Mouse (Mus musculus): ENCODE measurements around the gene Actr1b.
"Not testable (repeated sequence)": the region's sequence is repeated elsewhere in the genome, so short reads cannot be mapped to it uniquely, and the experiment has no call there.

Gene Actr1b

DNA sequence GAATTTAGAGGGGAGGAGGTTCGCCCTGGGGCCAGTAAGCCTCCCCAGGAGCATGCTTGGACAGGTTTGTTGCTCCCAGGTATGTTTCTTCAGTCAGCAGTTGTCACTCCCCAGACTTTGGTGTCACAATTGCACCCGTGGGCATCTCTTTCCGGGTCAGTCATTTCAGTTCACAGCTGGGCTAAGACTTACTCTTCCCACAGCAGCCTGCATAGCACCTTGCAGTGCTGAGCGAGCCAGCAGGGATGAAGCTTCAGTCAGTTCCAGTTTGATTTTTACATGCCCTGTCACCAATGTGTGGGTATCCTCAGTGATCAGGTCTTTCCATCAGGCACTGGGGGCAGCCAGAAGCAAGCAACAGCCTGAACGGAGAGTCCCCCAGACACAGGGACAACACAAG, 17.2 kb downstream of the Actr1b start:
- DNase-seq (ENCODE audit: low spot score): no peak

DNA sequence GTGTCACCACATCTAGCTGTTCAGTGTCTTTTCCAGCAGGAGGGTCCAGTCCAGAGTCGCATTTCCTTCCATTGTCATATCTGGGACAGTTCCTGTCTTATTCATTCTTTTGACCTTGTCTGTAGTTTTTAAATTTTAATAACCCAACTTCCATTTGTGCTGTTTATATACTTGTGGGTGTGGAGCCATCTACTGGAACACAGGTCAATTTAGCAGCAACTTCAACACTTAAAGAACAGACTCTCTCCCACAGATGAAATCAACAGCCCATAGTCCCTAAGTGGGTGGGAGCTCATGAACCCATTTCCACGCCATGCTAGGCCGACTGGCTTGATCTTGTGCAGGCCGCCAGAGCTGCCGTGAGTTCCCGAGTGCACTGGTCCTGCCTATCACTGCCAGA, 17.8 kb downstream of the Actr1b start:
- no peak for DNase-seq (ENCODE audit: low spot score)

DNA sequence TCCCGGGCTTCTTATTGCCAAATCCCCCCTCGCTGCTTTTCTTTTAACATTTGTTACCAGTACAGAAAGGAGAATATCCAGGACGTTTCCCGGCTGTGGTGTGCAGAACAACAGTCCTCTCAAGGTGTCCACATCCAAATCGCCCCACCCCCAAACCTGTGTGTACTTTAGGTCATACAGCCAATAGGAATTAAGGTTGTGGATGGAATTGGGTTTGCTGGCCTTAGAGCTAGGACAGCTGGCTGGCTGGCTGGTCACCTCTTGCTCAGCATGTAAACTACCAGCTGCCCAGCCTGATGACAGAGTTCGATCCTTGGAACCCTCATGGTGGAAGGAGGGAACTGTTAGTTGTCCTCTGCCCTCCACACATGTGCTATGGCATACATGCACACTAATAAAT, 19.4 kb downstream of the Actr1b start:
- no peak for DNase-seq (ENCODE audit: low spot score)

DNA sequence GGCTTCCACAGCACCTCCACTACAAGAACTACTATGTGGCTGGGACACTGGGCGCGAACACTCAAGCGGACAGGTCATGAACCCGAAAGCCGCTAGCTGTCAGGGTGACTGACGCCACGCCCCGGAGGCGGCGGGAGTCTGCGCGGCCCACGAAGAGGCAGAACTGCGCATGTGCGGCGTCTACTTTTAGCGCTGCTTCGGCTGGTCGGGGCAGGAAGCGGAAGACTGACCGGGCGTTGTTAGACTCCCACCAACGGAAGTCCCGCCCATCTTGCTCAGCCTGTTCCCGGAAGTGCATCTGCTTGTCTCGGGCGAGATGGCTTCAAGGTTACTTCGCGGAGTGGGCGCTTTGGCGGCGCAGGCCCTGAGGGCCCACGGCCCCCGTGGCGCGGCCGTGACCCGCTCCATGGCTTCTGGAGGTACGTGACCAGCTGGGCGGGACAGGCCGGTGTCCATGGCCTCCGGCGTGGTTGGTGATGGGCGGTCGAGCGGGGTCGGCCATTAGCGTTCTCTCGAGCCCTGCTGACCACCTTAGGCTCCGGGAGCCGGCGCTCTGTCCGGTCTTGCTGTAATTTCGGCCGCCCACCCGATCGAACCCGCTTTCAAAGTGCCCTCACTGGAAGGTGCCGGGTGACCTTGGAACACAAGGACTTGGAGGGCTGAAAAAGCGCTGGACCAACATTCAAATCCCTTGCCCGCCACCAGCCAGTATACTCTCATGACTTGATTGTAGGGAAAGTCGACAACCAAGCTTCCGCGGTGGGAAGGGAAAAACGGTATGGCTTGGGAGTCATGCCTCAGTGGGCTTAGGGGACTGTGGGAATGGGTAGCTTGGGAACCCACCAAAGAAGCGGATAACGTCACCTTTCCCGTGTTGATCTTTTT, 22.7 kb downstream of the Actr1b start, which contains the start of gene Cox5b:
TSS of gene Cox5b (plus strand) at position 179 of the 885 bp plus-strand sequence.
- DNase-seq (ENCODE audit: low spot score): peak; percentile 99

DNA sequence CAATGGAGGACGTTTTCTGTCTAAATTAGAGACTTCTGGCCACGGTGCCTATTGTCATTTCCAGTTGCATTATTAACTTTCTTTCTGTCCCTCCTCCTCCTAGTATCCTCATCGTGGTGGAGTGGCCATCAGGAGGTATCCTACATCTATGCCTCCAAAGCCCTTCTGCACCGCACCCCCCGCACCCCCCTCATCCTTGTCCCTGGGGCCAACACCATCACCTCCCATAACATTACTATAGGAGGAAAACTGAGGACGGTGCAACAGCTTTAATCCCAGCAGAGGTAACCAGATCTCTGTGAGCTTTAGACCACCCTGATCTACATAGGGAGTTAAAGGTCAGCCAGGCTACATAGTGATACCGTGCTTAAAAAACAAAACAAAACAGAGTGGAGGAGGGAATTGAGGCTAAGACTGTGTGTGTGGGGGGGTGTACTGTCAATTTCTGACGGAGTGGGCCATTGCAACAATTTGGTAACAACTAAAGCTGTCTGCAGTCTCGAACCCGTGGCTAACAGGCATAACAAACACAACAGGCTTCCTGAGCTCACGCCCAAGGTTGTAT, 23.5 kb downstream of the Actr1b start:
- no peak for DNase-seq (ENCODE audit: low spot score)

DNA sequence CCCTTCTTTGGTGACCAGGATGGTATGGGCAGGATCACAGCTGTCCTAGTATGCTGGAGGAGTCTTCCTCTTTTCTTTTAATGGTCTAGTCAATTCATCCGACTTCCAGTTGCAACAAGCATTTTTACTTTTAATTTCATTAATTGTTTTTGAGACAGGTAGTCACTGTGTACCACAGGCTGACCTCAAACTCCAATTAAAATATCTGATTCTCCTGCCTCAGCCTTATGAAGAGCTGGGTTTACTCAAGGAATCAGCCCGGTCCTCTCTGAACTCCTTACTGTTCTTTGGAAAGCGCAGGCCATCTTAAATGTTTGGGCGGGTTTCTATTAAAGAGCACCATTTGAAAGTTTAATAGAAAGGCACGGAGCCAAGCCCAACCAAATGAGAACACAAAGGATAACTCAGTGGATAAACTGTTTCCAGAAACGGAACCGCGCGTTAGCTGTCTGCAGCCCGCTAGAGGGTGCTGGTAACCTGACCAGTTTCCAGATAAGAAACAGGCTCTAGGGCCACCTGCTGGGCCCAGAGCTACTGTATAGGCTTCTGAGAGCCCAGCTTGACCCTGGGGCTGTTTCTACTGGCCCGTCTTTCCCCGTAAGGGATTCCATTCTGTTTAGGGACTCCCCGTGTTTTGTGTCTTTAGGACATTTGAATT, 30.3 kb downstream of the Actr1b start:
- DNase-seq (ENCODE audit: low spot score): peak; percentile 58

DNA sequence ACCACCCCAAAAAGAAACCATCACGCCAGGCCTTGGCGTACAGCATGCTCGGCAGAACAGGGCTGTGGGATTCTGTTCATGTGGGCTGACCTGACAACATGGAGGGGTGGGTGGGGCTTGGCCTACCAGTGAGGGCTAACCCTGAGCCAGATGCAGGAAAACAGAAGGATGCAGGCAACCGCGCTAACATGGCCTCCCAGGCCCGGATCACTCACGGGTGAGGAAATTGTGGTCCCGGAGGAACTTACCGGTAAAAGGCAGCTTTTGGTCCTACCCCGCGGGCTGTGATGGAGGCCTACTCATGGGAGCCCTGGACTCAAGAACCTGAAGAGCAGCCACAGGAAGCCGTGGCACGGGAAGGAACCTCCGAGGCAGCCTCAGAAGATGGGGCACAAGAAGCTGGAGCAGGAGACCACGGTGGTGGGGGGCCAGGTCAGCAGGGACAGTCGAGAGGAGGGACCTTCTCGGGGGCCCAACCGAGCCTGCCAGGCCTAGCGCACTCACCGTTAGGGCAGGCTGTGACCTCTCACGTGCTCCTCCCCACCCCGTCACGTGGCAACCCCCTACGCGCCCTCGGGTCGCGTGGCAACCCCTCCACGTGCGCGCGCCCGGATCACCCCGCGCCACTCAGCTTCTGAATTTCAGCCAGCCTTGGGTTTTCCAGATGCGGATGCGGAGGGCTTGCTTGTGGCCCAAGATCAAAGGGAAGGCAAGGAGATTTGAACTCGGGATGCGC, 31.4 kb downstream of the Actr1b start, which contains the start of gene Fam178b:
TSS of gene Fam178b (minus strand) at position 564 of the 736 bp plus-strand sequence.
- no peak for DNase-seq (ENCODE audit: low spot score)

DNA sequence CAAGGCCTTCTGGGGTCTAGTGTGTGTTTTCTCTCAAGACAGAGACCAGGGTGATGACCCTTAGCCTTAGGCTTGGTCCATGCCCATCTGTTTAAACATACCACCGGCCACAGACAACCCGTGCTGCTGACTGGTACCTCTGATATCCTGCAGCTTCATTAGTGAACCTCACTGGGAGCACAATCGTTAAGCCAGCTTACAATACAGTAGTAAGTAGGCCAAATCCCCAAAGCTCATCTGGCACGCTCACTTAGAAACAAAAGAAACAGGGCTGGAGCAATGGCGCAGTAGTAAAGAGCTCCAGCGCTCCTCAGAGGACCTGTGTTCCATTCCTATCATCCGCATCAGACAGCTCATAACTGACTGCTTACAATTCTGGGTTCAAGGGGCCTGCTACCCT, 33.3 kb downstream of the Actr1b start:
- DNase-seq (ENCODE audit: low spot score): no peak

DNA sequence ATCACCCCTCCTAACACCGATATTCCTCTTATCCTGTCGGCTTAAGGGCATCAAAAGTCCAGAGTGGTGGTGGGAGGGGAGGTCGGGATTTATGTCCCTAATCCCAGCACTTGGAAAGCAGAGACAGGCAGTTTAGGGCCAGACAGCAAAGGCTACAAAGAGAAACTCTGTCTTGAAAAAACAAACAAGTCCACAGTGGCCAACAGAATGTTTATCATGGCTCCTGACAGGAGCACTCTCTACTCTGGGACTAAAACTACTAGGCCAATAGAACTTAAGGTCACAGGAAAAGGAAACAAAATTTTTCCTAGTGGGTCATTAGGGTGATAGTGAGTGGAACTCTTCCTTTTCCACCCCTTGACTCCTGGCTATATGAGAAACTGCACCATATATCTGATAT, 39.3 kb downstream of the Actr1b start:
- DNase-seq (ENCODE audit: low spot score): no peak

DNA sequence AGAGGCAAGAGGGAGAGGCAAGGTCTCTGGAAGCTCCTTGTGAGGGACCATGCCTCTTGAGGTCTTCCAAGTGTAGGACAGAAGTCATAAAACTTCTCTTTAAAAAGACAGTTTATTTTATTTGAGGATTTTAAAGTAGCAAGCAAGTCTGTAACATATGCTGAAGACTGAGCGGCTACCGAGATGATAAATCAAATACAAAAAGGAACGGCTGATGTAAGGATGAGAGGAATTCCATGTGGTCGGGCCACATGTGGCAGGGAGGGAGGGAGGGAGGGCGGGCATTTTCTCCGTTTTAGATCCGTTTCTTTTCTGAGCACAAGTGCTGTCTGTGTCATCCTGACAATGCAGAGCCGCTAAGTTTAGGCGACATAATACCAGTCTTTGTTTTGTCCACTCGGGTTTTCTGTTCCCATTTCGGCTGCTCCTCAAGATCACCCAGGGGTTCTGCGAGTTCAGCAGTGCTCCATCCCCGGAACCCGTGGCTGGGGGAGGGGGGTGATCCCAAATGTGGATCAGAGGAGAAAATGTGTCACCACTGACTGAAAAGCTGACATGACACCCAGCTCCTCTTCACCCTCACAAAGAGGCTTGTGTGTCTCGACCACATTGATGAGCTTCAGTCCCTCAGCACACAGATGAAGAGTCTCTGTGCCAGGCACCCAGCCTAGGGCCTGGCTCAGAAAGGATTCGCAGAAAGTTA, 41.4 kb downstream of the Actr1b start:
- no peak for DNase-seq (ENCODE audit: low spot score)

DNA sequence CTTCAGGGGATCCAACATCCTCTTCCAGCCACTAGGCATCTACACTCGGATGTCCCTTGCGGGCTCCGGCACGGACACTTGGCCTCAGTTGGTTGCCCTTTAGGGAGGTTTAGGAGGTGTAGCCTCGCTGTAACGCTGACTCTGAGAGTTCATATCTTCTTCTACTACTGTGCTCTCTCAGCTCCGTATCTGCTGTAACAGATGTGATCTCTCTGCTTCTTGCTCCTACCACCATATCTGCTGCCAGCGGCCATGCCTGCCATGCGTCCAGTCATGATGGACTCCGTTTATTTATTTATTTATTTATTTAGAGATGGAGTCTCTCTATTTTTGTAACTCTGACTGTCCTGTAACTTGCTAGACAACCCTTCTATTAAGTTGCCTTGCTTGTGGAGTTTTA, 43.0 kb downstream of the Actr1b start:
- no peak for DNase-seq (ENCODE audit: low spot score)

DNA sequence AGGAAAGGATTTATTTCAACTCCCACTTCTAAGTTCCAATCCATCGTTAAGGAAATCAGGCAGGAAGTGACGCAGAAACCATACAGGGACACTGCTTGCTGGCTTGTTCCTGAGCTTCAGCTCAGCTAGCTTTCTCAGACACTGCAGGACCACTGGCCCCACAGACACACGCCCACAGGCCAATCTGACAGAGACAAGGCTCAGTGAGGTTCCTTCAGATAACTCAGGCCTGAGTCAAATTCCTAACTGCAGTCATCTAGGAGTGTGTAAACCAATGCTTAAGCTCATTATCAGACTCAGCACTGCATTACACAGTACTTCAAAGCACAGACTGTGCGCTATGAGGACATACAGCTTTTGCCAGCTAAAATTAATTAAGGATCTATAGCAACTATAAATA, 44.0 kb downstream of the Actr1b start:
- peak; percentile 64 for DNase-seq (ENCODE audit: low spot score)

DNA sequence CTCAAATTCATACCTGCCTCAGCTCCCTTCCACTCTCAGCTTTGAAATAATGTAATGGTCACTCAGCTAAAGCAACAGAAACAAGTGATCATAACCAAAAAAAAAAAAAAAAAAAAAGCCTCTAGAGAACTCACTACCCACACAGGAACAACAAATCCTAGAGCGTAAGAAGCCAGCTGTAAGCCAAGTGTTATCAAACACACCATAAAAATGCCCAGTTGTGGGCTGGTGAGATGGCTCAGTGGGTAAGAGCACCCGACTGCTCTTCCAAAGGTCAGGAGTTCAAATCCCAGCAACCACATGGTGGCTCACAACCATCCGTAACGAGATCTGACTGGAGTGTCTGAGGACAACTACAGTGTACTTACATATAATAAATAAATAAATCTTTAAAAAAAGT, 46.2 kb downstream of the Actr1b start:
- DNase-seq (ENCODE audit: low spot score): not testable (repeated sequence)

DNA sequence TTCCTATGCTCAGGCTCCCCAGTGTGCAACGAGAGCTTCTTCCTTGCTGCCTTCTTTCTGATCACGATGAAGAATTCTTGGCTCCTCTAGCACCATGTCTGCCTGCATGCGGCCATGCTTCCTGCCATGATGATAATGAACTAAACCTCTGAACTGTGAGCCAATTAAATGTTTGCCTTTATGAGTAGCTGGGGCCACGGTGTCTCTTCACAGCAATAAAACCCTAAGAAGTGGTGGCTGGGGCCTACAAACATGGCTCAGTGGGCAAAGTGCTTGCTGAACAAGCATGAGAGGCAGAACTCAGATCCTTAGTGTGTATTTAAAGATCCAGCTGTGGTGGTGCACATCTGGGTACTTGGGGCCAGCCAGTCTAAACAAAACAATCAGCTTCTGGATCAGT, 48.3 kb downstream of the Actr1b start:
- DNase-seq (ENCODE audit: low spot score): no peak

DNA sequence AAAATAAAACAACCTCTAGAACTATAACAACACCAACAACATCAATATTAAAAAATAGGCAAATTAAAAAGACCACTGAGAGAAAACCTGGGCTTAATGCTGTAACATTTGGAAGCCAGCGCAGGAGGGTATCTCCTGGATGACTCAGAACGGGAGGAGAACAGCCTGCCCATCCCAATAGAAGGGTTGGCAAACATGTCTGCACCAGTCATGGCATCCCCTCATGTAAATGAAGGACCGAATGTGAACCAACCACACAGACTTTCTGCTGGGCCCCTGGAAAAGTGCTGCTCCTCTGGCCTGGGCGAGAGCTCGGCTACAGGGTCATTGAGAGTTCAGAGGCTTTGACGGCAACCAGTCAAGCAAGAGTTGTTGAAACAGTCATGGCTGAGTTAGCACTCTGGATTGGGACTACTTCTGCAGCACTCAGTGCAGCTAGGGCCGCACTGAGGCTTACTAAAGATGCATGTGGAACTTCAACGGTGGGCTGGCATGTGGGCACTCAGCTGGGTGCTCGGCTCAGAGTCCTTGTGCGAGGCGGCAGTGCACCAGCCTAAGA, 49.0 kb downstream of the Actr1b start:
- no peak for DNase-seq (ENCODE audit: low spot score)

DNA sequence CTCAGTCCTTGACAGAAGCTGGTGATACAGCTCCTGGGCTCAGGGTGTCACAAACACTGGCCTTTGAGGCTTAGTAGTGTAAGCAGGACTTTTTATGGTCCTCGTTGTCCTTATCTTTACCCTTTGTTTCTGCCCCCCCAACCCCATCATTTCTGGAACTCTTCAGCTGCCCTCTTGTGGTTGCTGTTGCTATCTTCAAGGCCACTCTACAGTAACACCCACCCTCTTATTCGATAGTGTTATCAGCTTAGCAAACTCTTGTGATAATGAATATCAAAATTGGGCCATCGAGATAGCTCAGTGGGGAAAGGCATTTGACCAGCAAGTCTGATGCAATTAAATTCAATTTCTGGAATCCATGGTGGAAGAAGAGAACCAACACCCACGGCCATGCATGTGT, 49.8 kb downstream of the Actr1b start:
- no peak for DNase-seq (ENCODE audit: low spot score)

DNA sequence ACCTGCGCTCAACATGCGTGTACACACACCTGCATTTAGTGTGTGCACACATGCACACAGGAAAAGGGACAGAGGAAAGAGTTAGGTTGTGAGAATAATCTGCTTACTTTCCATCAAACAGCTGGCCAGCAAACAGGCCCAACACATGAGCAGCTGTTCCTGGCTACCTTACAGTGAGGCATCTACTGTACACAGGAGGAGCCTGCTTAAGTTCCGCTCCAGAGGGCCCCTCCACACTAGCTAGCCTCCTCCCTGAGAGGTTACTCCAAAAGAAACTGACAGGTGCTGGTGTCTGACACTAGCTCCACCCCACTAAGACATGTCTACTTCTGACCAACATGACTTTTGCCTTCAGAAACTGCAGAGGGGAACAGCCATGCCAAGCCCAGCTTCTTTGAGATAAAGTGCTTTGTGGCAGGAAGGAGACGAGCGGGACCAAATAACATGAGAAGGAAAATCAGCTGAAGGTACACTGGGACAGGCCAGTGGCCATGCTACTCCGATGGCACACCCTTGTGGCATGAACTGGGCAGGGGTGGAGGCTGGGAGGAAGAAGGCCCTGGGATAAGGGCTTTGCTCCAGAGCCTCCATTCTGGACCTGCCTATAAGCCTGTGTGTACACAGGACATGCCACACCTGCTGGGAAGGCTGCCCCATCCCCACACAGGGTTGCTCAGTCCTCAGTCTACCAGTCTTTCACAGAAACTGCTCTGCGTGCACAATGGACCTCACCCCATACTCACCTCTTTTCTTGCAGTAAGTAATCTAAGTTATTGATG, 55.4 kb downstream of the Actr1b start:
- DNase-seq (ENCODE audit: low spot score): no peak

DNA sequence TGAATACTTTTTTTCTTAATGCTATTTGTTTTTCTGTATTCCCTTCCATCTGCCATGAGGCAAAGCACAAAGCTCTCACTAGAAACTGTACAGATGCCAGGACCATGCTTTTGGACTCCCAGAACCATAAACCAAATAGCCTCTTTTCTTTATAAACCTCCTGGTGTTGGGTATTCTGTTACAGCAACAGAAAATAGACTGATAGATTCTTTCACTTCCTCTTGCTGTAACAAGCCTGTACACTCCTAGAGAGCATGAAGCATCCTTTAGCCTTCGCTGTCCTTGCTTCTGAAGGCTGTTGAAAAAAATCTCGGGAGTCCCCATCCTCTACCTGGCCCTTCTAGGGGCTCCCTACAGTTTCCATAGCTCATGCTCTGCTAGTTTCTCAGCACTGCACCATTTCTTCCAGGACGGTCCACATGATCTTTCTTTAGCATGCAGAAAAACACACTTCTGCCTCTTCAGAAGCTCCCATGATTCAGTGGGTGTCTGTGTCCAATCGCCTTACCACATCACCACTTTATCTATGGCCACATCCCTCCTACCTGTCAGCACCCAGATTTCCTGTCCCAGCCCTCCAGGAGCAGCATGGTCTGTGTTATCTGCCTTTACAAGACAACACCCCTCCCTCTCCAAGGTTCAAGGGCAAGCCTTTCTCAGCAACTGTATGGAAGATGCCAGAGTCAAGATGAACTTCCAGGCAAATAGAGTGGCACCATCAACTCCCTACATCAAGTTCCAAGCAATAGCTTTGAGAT, 56.4 kb downstream of the Actr1b start:
- peak; percentile 17 for DNase-seq (ENCODE audit: low spot score)

DNA sequence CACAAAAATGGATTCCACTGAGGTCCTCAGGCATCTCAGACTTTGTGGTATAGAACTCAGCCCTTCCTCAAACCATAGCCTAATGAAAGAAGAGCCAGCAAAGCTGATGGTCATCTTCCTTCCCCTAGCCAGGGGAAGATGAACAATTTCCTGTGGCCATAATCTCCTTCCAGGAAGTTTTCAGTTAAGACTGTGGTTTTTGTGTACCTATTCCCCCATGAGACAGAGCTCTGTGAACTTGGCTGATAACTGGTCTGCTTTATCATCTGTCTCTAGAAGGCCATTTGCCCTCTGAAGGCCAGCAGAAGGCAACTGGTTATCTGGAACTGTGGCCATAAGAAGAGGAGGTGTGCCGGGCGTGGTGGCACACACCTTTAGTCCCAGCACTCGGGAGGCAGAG, 58.0 kb downstream of the Actr1b start:
- no peak for DNase-seq (ENCODE audit: low spot score)

DNA sequence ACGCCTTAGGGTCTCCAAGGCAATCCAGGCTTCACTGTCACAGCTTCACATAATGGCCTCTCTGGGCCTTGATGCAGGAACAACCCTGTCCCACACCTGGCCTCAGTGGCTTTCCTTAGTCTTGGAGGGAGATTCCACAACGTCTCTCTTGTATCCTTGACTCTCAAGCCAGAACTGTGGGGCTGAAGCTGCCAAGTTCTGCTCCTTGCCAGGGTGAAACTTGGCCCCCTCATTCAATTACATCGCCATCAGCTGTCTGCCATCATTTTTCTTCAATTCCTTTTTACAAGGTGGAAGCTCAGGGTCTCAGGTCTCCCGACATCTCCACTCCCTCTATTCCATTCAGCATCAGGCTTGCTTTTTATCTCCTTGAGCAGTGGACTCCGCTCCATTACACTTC, 59.2 kb downstream of the Actr1b start:
- no peak for DNase-seq (ENCODE audit: low spot score)
